Mouse (Mus musculus) embryonic facial prominence, embryonic 11.5 days (tissue): ENCODE results near the gene Il10. TPM values are rescaled to one million over a fixed set of nuclear protein-coding genes. Genes with fewer than 3 reads are reported as not detected.

ENCODE experiments used
- ATAC-seq: fragments of 200-750 bp; cut with Nextera tagmentation; replicated peaks from 2 replicates; pipeline ENCODE4 v1.8.0; 2017; ENCODE audit warnings: low read depth; ENCODE audit not compliant: insufficient number of reproducible peaks, low FRiP score, low TSS enrichment
- DNase-seq: peaks from one replicate; pipeline ENCODE4 v3.0.0-alpha.2; 2015; ENCODE audit warnings: low spot score
- H3K27ac ChIP-seq: fragments of 300-500 bp; sonication (generic); replicated peaks from 2 replicates; pipeline ENCODE4 v1.5.1; 2014; ENCODE audit warnings: mild to moderate bottlenecking, low read depth, low read length, control low read depth
- H3K27me3 ChIP-seq: fragments of 300-500 bp; sonication (generic); 2 replicates; pipeline ENCODE4 v1.6.1; 2014; ENCODE audit warnings: mild to moderate bottlenecking, low read length, moderate library complexity, mixed read lengths; ENCODE audit not compliant: control insufficient read depth, insufficient read depth
- H3K36me3 ChIP-seq: fragments of 300-500 bp; sonication (generic); replicated peaks from 2 replicates; pipeline ENCODE4 v1.6.1; 2014; ENCODE audit warnings: low read depth, mild to moderate bottlenecking, low read length, moderate library complexity, mixed read lengths; ENCODE audit not compliant: control insufficient read depth, insufficient read depth
- H3K4me1 ChIP-seq: fragments of 300-500 bp; sonication (generic); 2 replicates; pipeline ENCODE4 v1.6.1; 2014; ENCODE audit warnings: low read length, mixed read lengths; ENCODE audit not compliant: control insufficient read depth, insufficient read depth
- H3K4me2 ChIP-seq: fragments of 300-500 bp; sonication (generic); 2 replicates; pipeline ENCODE4 v1.6.1; 2014; ENCODE audit warnings: low read depth, mild to moderate bottlenecking, control low read depth, low read length, moderate library complexity
- H3K4me3 ChIP-seq: fragments of 300-500 bp; sonication (generic); 2 replicates; pipeline ENCODE4 v1.5.1; 2014; ENCODE audit warnings: low read depth, low read length, control low read depth
- H3K9ac ChIP-seq: fragments of 300-500 bp; sonication (generic); replicated peaks from 2 replicates; pipeline ENCODE4 v1.6.1; 2014; ENCODE audit warnings: mild to moderate bottlenecking, control low read depth, low read length
- H3K9me3 ChIP-seq: fragments of 300-500 bp; sonication (generic); replicated peaks from 2 replicates; pipeline ENCODE4 v1.6.1; 2016; ENCODE audit warnings: mild to moderate bottlenecking, low read length, inconsistent platforms, mixed read lengths; ENCODE audit not compliant: control insufficient read depth
- WGBS: fragments of 180-500 bp; shearing (Covaris S2); extraction: QIAGEN DNeasy Blood & Tissue Kit; methylation state at CpG from one replicate; pipeline ENCODE4 v1.1.7; 2014; 5-methylcytosine and 5-hydroxymethylcytosine counted together
- polyA plus RNA-seq: library from polyadenylated mRNA; unstranded; fragments of >200 nt; fragmentation: Nextera tagmentation; extraction: Ambion mirVana; gene quantifications from 2 replicates; pipeline ENCODE4 v1.2.1, GENCODE M21; 2014

The Il10 gene
- polyA plus RNA-seq, 1 experiment from 2014 or later, result not detected

DNA sequence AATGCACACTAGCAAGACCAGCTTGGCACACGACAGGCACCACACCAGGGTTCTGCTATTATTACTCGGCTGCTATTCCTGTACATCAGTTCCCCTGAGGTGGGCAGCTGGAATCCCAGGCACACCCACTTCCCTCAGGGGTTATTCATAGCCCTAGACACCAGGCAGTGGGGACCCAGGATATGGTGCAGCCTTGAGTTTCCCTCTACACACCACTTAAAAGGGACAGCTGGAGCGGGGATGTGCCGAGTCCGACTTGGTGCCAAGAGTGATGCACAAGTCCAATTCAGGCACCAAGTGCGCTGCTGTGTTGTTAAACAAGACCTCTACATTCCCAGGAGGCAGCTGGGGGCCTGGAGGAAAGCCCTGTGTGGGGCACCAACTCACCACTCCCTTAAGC is 43.2 kb downstream of the Il10 start:
- ATAC-seq (no peak), DNase-seq (no peak)
- Histone ChIP-seq H3K27me3 (no peaks in the 10 kb centered on the region), H3K27ac (no peak overlapping the region), H3K9me3 (no peaks in the 10 kb centered on the region), H3K36me3 (no peaks in the 10 kb centered on the region), H3K4me1 (no peaks in the 10 kb centered on the region; the same call in 1 of the 2 replicates), H3K4me2 (no peak overlapping the region), H3K9ac (no peak overlapping the region), H3K4me3 (no peak overlapping the region)
- 85% methylated on average over 6 of the region's 6 CpGs for WGBS

DNA sequence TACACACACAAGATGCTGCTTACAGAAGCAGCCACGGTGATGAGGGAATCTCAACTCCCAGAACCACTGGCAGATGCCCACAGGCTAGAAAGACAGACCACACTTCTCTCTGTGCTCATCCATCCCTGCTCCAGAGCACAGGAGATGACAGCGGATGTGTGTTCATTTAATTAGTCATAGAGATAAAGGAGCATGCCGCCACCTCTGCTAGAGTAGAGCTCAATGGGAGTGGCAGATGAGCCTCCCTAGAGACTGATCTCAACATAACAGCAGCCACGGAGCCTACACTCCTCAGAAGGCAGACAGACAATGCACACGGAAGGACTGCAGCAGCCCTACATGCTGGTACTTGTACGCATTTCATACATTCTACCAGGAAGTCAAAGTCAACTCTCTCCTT is 44.6 kb downstream of the Il10 start:
- H3K36me3 ChIP-seq, result no peaks in the 10 kb centered on the region
- 66% methylated on average over 6 of the region's 6 CpGs for WGBS
- no peaks in the 10 kb centered on the region for H3K9me3 ChIP-seq
- H3K27ac ChIP-seq, result no peak overlapping the region
- no peak for DNase-seq
- no peak overlapping the region for H3K9ac ChIP-seq
- H3K4me1 ChIP-seq, result no peaks in the 10 kb centered on the region; the same call in 1 of the 2 replicates
- no peak overlapping the region for H3K4me3 ChIP-seq
- no peak for ATAC-seq
- no peaks in the 10 kb centered on the region for H3K27me3 ChIP-seq
- no peak overlapping the region for H3K4me2 ChIP-seq

DNA sequence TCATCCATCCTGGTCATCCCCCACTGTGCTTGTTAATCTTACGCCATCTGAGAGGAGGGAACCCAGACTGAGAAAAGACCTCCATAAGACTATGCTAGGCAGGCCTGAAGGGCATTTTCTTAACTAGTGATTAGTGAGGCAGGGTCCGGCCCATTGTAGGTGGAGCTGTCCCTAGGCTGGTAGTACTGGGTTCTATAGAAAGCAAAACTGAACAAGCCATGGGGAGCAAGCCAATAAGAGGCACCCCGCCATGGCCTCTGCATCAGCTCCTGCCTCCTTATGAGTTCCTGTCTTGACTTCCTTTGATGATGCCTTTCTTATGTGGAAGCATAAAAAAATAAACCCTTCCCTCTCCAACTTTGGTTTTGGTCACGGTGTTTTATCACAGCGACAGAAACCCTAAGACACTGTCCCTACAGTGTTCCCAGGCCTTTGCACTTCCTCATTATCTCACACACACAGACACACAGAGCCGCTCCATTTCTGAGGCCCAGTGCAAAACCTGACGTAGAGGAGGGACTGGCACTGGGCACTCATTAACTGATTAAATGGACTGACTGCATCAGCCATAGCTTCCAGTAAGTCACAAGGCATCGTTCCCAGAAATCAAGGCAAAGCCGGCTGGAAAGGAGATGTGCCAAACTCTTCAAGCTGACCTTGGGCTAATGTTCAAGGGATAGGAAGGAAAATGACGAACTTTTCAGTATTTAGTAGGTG is 48.5 kb downstream of the Il10 start:
- Histone ChIP-seq H3K4me3 (no peak overlapping the region), H3K36me3 (no peaks in the 10 kb centered on the region), H3K4me1 (no peaks in the 10 kb centered on the region), H3K27ac (no peak overlapping the region), H3K27me3 (no peaks in the 10 kb centered on the region), H3K9me3 (no peaks in the 10 kb centered on the region), H3K4me2 (no peak overlapping the region), H3K9ac (no peak overlapping the region)
- ATAC-seq (no peak), DNase-seq (no peak)
- 91% methylated on average over 10 of the region's 10 CpGs for WGBS

DNA sequence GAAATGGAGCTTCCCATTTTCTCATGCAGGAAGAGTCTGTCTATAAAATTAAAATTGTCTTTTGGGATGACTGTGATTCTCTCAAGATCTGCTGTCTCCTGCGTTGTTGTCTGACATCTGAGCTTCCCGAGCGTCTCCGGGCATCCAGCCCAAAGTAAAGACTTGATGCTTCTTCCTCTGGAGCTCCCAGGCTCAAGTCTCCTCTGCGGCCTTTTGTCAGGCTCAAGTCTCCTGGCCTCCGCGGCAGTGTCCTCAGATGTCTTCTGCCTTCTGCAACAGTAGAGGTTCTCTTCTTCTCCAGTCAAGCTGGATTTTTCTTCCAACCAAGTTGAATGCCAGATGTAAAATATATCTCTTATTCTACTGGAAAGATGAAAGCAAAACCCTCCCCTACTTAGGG is 49.4 kb downstream of the Il10 start:
- Histone ChIP-seq H3K36me3 (no peaks in the 10 kb centered on the region), H3K9me3 (no peaks in the 10 kb centered on the region), H3K4me3 (no peak overlapping the region), H3K4me2 (no peak overlapping the region), H3K27ac (no peak overlapping the region), H3K9ac (no peak overlapping the region), H3K4me1 (no peaks in the 10 kb centered on the region), H3K27me3 (no peaks in the 10 kb centered on the region)
- WGBS, result 88% methylated on average over 7 of the region's 7 CpGs
- no peak for ATAC-seq
- DNase-seq, result no peak

DNA sequence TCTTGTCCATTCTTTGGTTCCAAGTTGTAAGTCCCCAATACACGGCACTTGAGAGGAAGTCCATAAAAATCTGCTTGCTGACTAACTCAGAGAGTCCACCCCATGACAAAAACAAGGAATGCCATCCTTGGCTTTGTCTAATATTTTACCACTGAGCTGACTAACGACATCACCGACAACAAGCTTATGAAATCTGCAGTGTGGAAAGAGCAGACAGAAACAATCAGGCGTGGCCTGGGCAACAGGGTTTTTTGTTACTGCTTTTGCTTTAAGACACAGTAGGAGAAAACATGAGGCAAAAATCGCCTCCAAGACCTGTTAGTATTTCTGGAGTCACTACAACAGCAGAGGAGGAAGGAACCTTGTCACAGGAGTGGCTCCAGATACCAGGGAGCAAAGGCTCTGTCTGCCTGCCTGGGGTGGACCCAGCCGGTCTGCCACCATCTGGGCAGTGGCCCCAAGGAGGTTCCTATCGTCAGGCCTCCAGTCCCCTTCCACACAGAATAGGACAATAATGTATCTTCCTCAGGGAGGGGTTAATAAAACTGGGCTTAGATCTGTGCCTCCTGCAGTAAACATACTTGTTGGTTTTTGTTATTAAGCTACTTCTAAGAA is 52.8 kb downstream of the Il10 start:
- Histone ChIP-seq H3K27ac (no peak overlapping the region), H3K36me3 (no peaks in the 10 kb centered on the region), H3K9ac (no peak overlapping the region), H3K9me3 (no peaks in the 10 kb centered on the region), H3K4me1 (no peaks in the 10 kb centered on the region), H3K27me3 (no peaks in the 10 kb centered on the region), H3K4me2 (no peak overlapping the region), H3K4me3 (no peak overlapping the region)
- DNase-seq (no peak), ATAC-seq (no peak)
- WGBS, result 88% methylated on average over 7 of the region's 7 CpGs

DNA sequence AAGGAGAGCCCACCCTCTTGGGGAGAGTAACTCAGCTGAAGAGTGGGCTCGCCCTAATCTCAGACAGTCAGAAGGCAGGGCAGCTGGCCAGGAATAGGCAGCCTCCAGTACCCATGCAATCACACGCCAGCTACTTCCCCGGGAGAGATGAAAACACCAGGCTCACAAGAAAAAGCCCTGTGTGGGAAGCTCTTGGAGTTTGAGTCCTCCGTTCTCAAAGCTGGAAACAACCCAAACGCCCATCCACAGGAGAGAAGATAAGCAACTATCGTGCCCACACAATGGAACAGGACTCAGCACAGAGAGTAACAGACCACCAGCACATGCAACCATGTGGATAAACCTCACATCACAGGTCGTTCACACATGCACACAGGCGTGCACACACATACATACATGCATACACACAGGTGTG is 54.9 kb downstream of the Il10 start:
- no peak overlapping the region for H3K4me3 ChIP-seq
- no peaks in the 10 kb centered on the region for H3K27me3 ChIP-seq
- H3K4me1 ChIP-seq, result no peaks in the 10 kb centered on the region
- no peak for DNase-seq
- H3K9ac ChIP-seq, result no peak overlapping the region
- no peak overlapping the region for H3K4me2 ChIP-seq
- no peak overlapping the region for H3K27ac ChIP-seq
- H3K9me3 ChIP-seq, result no peaks in the 10 kb centered on the region
- ATAC-seq, result no peak
- 85% methylated on average over 8 of the region's 8 CpGs for WGBS
- H3K36me3 ChIP-seq, result no peaks in the 10 kb centered on the region

Other genes with a start within 250 kb of the Il10 start
- gene Fcamr, start 218.9 kb upstream of the Il10 start, polyA plus RNA-seq, result not detected in 2 replicates
- not detected in 2 replicates for gene Pigr, start 193.2 kb upstream of the Il10 start, polyA plus RNA-seq
- not detected in 2 replicates for gene Fcmr, start 154.2 kb upstream of the Il10 start, polyA plus RNA-seq
- gene Il24, start 132.4 kb upstream of the Il10 start, polyA plus RNA-seq, result not detected in 2 replicates
- gene Il20, start 108.4 kb upstream of the Il10 start, polyA plus RNA-seq, result not detected in 2 replicates
- 0.21 TPM in 1 of 2 replicates, not detected in the other for gene Il19, start 79.7 kb upstream of the Il10 start, polyA plus RNA-seq
- gene Mapkapk2, start 78.0 kb downstream of the Il10 start, polyA plus RNA-seq, result 44.7 and 45.7 TPM in 2 replicates
- gene Dyrk3, start 118.5 kb downstream of the Il10 start, polyA plus RNA-seq, result 6.5 and 7.3 TPM in 2 replicates
- gene Eif2d, start 133.3 kb downstream of the Il10 start, polyA plus RNA-seq, result 63.6 and 66.9 TPM in 2 replicates
- gene Rassf5, start 225.4 kb downstream of the Il10 start, polyA plus RNA-seq, result 0.89 and 1.1 TPM in 2 replicates